Mouse (Mus musculus): Measurements from ENCODE around the gene Gm49450.

GRCm38 (mm10) chr15:98897495-98897894 is 55.9 kb downstream of the Gm49450 start:
- TF ChIP-seq CTCF (IDR thresholded peaks at IDR 0.05; ENCODE audit: borderline replicate concordance, control insufficient read depth, extremely low read depth, insufficient read depth, low read length, poor library complexity) = no peak
- TF ChIP-seq POLR2A (IDR thresholded peaks at IDR 0.05; ENCODE audit: control insufficient read depth, extremely low read depth, insufficient read depth, low read length, poor library complexity) = no peak
